Mouse (Mus musculus) liver, adult 2 months (tissue): ENCODE measurements around the gene Pax2.

Source experiments
- CTCF ChIP-seq: fragments of 200-500 bp; IDR thresholded peaks from 2 replicates; pipeline ENCODE4 v1.5.1; 2011; ENCODE audit warnings: low read depth, low read length, control low read depth
- POLR2A ChIP-seq: fragments of 200-500 bp; IDR thresholded peaks from 2 replicates; pipeline ENCODE4 v1.6.1; 2011; ENCODE audit warnings: low read length, control low read depth; ENCODE audit not compliant: insufficient read depth; ENCODE audit errors: extremely low read depth

- TF ChIP-seq POLR2A (no peak), CTCF (no peak)
Observed at GRCm38 (mm10) chr19:44760259-44761131, 4.7 kb downstream of the Pax2 start.
